Mouse (Mus musculus): ENCODE data around the gene Gga1. TPM values are rescaled to one million over a fixed set of nuclear protein-coding genes. Genes with fewer than 3 reads are reported as not detected.
A peak's percentile ranks its signal among the peaks of the same experiment; 100 is the strongest.

Gene Gga1
- polyA plus RNA-seq, 1 experiment from 2014 or later: 51.8 TPM

GRCm38 (mm10) chr15:78928539-78928938 is 51.5 kb downstream of the Gga1 start:
- H3K4me2 ChIP-seq: peak overlapping the region; percentile 89
- peak overlapping the region; percentile 61 for H3K4me3 ChIP-seq
- peak overlapping the region; percentile 99 for H3K27ac ChIP-seq
- ATAC-seq (ENCODE audit: insufficient number of reproducible peaks, insufficient read depth, low FRiP score, low TSS enrichment, low read depth): no peak
- H3K9ac ChIP-seq: peak overlapping the region; percentile 82
- peaks cover 59% of the 10 kb centered on the region for H3K4me1 ChIP-seq
- H3K27me3 ChIP-seq: no peaks in the 10 kb centered on the region
- H3K36me3 ChIP-seq: peaks cover 19% of the 10 kb centered on the region
- WGBS: 40% methylated on average over 8 of the region's 8 CpGs
- no peaks in the 10 kb centered on the region for H3K9me3 ChIP-seq

GRCm38 (mm10) chr15:78930192-78930706 is 53.3 kb downstream of the Gga1 start:
- 74% methylated on average over 6 of the region's 6 CpGs for WGBS
- H3K4me2 ChIP-seq: 0 out of 2 replicates have a peak overlapping the region, but pooled peaks have one; percentile 11
- H3K4me1 ChIP-seq: peaks cover 54% of the 10 kb centered on the region
- no peaks in the 10 kb centered on the region for H3K27me3 ChIP-seq
- ATAC-seq (ENCODE audit: insufficient number of reproducible peaks, insufficient read depth, low FRiP score, low TSS enrichment, low read depth): no peak
- H3K4me3 ChIP-seq: no peak overlapping the region
- H3K36me3 ChIP-seq: peaks cover 19% of the 10 kb centered on the region
- H3K9me3 ChIP-seq: no peaks in the 10 kb centered on the region
- H3K27ac ChIP-seq: peak overlapping the region; percentile 39; the same call in 1 of the 2 replicates
- no peak overlapping the region for H3K9ac ChIP-seq

- 84% methylated on average over 7 of the region's 7 CpGs for WGBS
- no peak for ATAC-seq (ENCODE audit: insufficient number of reproducible peaks, insufficient read depth, low FRiP score, low TSS enrichment, low read depth)
Observed at GRCm38 (mm10) chr15:78930801-78931426, 53.9 kb downstream of the Gga1 start.

GRCm38 (mm10) chr15:78931577-78931976 is 54.6 kb downstream of the Gga1 start:
- H3K27ac ChIP-seq: peak overlapping the region; percentile 28; the same call in 1 of the 2 replicates
- no peak for ATAC-seq (ENCODE audit: insufficient number of reproducible peaks, insufficient read depth, low FRiP score, low TSS enrichment, low read depth)
- no peaks in the 10 kb centered on the region for H3K27me3 ChIP-seq
- no peaks in the 10 kb centered on the region for H3K9me3 ChIP-seq
- H3K4me3 ChIP-seq: no peak overlapping the region
- H3K4me2 ChIP-seq: no peak overlapping the region
- peaks cover 53% of the 10 kb centered on the region for H3K4me1 ChIP-seq
- no peak overlapping the region for H3K9ac ChIP-seq
- 26% methylated on average over 3 of the region's 3 CpGs for WGBS
- peaks cover 22% of the 10 kb centered on the region for H3K36me3 ChIP-seq

More at GRCm38 (mm10) chr15:78930801-78931426, 53.9 kb downstream of the Gga1 start:
- Histone ChIP-seq H3K4me1 (peaks cover 53% of the 10 kb centered on the region), H3K9ac (no peak overlapping the region), H3K27me3 (no peaks in the 10 kb centered on the region), H3K36me3 (peaks cover 19% of the 10 kb centered on the region), H3K27ac (peak overlapping the region; percentile 28; the same call in 1 of the 2 replicates), H3K9me3 (no peaks in the 10 kb centered on the region), H3K4me2 (no peak overlapping the region), H3K4me3 (no peak overlapping the region)

- WGBS: under 1% methylated on average over 42 of the region's 42 CpGs
- peak; percentile 80 for ATAC-seq (ENCODE audit: insufficient number of reproducible peaks, insufficient read depth, low FRiP score, low TSS enrichment, low read depth)
- Histone ChIP-seq H3K27ac (peak within 1 kb of the TSS; percentile 94), H3K9ac (peak within 1 kb of the TSS; percentile 82), H3K4me3 (peak within 1 kb of the TSS; percentile 65), H3K4me2 (peak within 1 kb of the TSS; percentile 80), H3K9me3 (no peaks in the 10 kb centered on the region), H3K27me3 (no peaks in the 10 kb centered on the region), H3K36me3 (peaks cover 47% of the 10 kb centered on the region), H3K4me1 (peaks cover 31% of the 10 kb centered on the region)
Observed at GRCm38 (mm10) chr15:78934784-78935320, 57.9 kb downstream of the Gga1 start, which contains the start of gene Nol12. Gene Nol12, plus strand, starts transcription at chr15:78934933.

GRCm38 (mm10) chr15:78936403-78936802 is 59.4 kb downstream of the Gga1 start:
- WGBS: 89% methylated on average over 12 of the region's 12 CpGs
- no peak for ATAC-seq (ENCODE audit: insufficient number of reproducible peaks, insufficient read depth, low FRiP score, low TSS enrichment, low read depth)
- no peak overlapping the region for H3K27ac ChIP-seq
- H3K4me3 ChIP-seq: peak overlapping the region; percentile 65; the same call in 1 of the 2 replicates
- no peaks in the 10 kb centered on the region for H3K9me3 ChIP-seq
- peaks cover 51% of the 10 kb centered on the region for H3K36me3 ChIP-seq
- H3K27me3 ChIP-seq: no peaks in the 10 kb centered on the region
- H3K4me2 ChIP-seq: peak overlapping the region; percentile 80; the same call in 1 of the 2 replicates
- peak overlapping the region; percentile 82; the same call in 1 of the 2 replicates for H3K9ac ChIP-seq
- peaks cover 20% of the 10 kb centered on the region for H3K4me1 ChIP-seq

GRCm38 (mm10) chr15:78937311-78937710 is 60.3 kb downstream of the Gga1 start:
- Histone ChIP-seq H3K36me3 (peaks cover 57% of the 10 kb centered on the region), H3K27ac (no peak overlapping the region)
- WGBS: 91% methylated on average over 10 of the region's 10 CpGs

GRCm38 (mm10) chr15:78937963-78938362 is 61.0 kb downstream of the Gga1 start:
- Histone ChIP-seq H3K9me3 (no peaks in the 10 kb centered on the region), H3K36me3 (peaks cover 57% of the 10 kb centered on the region), H3K27me3 (no peaks in the 10 kb centered on the region)

More at GRCm38 (mm10) chr15:78937311-78937710, 60.3 kb downstream of the Gga1 start:
- no peak overlapping the region for H3K4me2 ChIP-seq
- no peak overlapping the region for H3K4me3 ChIP-seq
- peaks cover 18% of the 10 kb centered on the region for H3K4me1 ChIP-seq
- no peaks in the 10 kb centered on the region for H3K27me3 ChIP-seq
- no peaks in the 10 kb centered on the region for H3K9me3 ChIP-seq
- H3K9ac ChIP-seq: 0 out of 2 replicates have a peak overlapping the region, but pooled peaks have one; percentile 27
- no peak for ATAC-seq (ENCODE audit: insufficient number of reproducible peaks, insufficient read depth, low FRiP score, low TSS enrichment, low read depth)

GRCm38 (mm10) chr15:78940325-78940724 is 63.3 kb downstream of the Gga1 start:
- Histone ChIP-seq H3K36me3 (peaks cover 57% of the 10 kb centered on the region), H3K4me3 (no peak overlapping the region), H3K9me3 (no peaks in the 10 kb centered on the region), H3K27me3 (no peaks in the 10 kb centered on the region), H3K4me2 (no peak overlapping the region), H3K4me1 (peaks cover 19% of the 10 kb centered on the region), H3K27ac (no peak overlapping the region), H3K9ac (no peak overlapping the region)
- ATAC-seq (ENCODE audit: insufficient number of reproducible peaks, insufficient read depth, low FRiP score, low TSS enrichment, low read depth): no peak
- WGBS: 94% methylated on average over 13 of the region's 13 CpGs

More at GRCm38 (mm10) chr15:78937963-78938362, 61.0 kb downstream of the Gga1 start:
- Histone ChIP-seq H3K27ac (no peak overlapping the region), H3K9ac (no peak overlapping the region), H3K4me3 (no peak overlapping the region), H3K4me1 (peaks cover 23% of the 10 kb centered on the region), H3K4me2 (no peak overlapping the region)
- WGBS: 91% methylated on average over 2 of the region's 2 CpGs
- no peak for ATAC-seq (ENCODE audit: insufficient number of reproducible peaks, insufficient read depth, low FRiP score, low TSS enrichment, low read depth)

GRCm38 (mm10) chr15:78942663-78943062 is 65.7 kb downstream of the Gga1 start:
- Histone ChIP-seq H3K36me3 (peaks cover 44% of the 10 kb centered on the region), H3K9ac (peak overlapping the region; percentile 67), H3K4me3 (peak overlapping the region; percentile 30), H3K4me1 (peaks cover 13% of the 10 kb centered on the region; the same call in 1 of the 2 replicates), H3K9me3 (no peaks in the 10 kb centered on the region), H3K27me3 (no peaks in the 10 kb centered on the region), H3K4me2 (peak overlapping the region; percentile 56), H3K27ac (no peak overlapping the region; the same call in 1 of the 2 replicates)
- ATAC-seq (ENCODE audit: insufficient number of reproducible peaks, insufficient read depth, low FRiP score, low TSS enrichment, low read depth): no peak
- 3% methylated on average over 9 of the region's 9 CpGs for WGBS

Data from embryonic facial prominence, embryonic 13.5 days (tissue).